Mouse (Mus musculus) adipocyte (in vitro differentiated cells): Measurements from ENCODE around the gene Dlst.

Source experiments
- DNase-seq: peaks from one replicate; pipeline ENCODE4 v3.0.0-alpha.2; 2016; ENCODE audit warnings: low spot score

The Dlst gene

DNA sequence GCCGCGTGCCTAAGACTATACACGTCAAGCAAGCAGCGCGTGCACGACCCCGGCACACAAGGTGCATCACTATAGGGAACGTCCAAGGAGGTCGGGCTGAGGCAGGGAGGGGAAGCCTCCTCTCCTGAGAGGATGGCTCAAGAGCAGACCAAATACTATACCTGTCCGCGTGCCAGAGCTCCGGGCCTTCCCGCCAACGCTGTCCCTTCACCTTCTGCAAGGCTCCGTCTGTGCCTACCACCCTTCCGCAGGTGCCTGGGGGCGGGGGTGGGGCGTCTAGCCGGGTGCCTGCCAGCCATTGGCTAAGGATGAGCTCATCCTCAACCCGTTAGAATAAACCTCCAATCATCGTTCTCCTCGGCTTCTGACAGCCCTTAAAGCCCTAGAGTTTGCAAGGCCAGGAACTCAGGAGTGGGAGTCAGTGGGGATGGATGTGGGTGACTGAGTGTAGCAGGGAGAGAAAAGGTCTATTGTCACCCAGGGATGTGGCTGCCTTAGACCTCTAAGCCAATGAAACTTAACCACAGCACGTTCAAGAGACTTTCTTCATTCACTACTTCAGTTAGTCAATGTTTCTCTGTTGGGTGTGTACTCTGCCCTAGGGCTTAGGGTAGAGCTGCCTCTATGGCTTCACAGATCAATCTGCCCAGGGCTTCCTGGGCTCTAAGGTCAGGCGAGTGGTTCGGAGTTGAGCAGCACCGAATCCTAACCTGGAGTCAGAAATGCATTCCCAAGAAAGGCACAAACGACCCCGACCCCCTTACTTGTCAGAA lies 40.6 kb downstream of the Dlst start, which contains the start of gene Rps6kl1:
TSS of gene Rps6kl1 (minus strand) at position 263 of the 773 bp plus-strand sequence.
- no peak for DNase-seq

DNA sequence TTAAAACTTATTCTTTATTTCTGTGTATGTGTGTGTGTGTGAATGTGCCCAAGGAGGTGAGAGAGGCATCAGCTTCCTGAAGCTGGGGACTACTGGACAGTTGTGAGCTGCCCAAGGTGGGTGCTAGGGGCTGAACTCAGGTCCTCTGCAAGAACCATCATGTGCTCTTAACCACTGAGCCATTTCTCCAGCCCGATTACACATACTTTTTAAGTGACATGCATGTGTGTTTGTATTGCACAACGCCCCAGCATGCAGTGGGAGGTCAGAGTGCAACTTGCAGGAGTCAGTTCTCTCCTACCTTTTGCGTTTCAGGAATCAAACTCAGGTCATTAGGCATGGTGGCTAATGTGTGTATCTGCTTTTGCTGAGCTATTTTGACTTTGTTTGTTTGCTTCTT lies 42.4 kb downstream of the Dlst start:
- DNase-seq = no peak

DNA sequence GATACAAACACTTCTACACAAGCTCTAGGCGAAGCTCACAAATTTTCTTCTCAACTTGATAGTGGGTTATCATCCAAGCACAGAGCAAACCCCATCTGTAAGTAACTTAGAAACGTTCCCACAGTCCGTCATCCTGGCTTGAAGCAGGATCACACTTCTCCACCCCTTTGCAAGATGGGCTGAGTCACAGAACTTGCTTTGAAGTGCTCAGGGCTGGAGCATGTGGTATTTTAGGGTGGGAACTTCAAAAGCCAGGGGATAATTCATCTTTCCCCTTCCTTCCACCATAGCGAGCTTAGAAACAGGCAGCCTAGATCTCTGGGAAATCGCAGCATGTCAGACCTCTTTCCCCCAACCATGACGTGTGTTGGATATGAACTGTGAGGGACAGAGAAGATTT lies 45.7 kb downstream of the Dlst start:
- DNase-seq = no peak

DNA sequence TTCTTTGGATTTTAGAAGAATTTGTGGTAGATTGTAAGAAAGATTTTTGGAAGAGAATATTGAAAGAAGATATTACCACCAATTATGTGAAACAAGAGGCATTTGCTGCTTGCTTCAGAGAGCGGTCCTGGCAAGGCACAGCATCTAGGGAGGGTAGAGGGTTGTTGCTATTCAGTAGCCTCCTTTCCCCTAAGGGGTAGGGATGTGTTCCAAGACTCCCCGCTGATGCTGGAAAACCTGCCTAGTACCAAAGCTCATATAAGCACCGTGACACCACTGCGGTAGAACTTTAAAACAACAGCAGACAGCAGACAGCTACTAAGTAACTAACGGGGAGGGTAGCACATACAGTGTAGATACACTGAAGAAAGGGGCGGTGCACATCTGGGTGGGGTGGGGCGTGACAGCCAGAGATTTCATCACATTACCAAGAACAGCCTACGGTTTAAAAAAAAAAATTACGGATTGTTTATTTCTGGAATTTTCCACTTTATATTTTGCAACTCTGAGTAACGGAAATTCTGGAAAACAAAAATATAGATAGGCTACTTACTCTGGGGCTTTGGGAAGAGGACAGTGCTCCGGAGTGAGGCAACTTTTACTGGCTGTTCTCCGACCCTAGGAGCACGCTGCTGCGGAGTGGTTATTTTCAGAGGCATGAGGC lies 47.3 kb downstream of the Dlst start:
- no peak for DNase-seq

DNA sequence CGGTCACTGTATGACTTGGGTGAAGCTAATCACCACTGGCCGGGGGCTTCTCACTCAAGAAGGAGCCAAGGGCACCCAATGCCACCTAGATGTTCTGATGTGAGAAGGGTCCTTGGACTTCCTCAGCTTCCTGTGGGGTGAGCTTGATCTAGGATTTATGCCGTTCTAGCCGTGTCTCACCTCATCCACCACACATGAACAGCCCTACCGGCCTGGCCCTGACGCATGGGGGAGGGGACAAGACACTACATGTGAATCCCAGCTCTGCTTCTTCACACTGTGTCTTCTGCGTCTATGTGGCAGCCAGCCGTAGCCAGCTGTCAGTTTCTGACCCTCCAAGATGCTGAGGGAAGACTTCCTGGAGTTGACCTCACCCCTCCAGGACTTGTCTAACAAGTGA lies 48.2 kb downstream of the Dlst start:
- DNase-seq = no peak

DNA sequence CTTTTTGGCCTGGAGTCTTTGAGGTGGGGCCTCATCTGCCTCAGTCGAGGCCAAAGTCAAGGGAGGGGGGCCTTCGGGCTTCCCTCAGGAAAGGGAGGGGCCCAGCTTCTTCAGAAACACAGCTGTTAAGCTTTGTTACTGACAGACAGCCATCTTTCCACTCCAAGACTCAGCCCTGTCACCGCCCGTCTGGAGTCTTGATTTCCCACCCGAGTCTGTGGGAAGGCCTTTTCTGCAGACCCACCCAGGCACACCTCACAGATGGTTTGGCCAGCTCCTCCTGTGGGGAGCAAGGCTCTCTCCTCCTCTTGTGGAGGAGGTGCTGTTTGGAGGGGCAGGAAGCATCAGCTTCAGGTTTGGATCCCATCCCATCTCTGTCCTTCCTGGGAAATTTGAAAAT lies 49.0 kb downstream of the Dlst start:
- no peak for DNase-seq

DNA sequence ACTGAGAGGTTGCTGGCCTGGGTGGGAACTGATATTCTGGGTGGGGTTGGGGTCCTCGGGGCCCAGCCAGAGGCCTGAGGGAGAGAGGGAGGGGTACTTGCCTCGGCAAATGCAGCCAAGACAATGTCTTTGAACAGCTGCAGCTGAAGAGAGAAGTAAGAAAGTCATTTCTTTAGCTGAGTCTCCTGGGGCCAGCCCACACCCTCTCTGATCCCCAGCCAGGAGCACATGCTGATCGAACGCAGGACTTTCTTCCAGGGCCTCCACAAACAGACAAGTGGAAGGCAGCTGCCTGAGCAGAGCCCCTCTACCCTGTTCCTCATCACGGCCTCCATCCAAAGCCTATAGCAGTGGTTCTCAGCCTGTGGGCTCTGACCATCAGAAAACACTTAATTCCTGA lies 54.4 kb downstream of the Dlst start:
- DNase-seq = no peak

DNA sequence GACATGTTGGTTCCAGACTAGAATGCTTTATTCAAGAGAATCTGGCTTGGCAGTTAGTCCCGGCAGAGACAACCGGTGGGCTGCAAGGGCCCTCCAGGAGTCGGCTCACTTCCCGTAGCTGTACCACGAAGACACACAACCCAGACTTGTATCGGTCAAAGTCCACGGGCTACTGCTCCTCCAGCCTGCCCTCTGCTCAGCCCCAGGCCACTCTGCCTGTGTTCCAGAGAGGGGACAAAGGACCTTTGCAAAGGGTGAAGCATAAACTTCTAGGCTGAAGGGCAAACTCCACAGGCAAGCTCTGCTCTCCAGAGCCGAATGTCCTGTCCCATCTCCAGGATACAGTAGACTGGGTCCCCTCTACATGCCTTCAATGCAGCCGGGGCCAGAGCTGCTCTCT lies 56.0 kb downstream of the Dlst start:
- DNase-seq = no peak

DNA sequence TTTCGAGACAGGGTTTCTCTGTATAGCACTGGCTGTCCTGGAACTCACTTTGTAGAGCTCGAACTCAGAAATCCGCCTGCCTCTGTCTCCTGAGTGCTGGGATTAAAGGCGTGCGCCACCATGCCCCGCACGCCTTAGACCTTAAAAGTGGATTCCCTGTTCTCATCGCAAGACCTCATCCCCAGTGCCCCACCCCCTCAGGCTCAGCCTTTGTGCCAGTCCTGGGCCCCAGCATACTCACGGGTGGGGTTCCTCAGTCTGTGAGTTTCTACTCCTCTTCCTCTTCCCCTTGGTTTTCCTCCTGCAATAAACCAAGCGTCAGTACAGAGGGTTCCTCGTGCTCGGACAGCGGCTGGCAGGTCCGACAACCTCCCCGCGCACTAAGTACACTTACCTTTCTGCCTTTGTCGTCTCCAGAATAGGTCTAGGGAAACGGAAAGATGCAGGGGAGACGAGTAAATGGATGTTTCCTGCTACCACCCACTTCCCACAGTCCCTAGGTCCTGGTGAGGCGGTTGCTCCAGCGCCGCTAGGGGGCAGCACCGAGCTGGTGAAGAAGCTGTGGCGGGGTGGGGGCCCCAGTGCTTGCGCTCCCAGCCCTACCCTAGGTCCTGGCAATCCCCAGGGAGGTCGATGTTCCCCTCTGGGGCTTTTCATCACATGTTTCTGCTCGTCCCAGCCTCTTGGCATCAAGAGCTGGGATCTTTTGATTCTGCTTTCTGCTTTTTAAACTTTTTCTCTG lies 58.7 kb downstream of the Dlst start:
- peak; percentile 74 for DNase-seq

DNA sequence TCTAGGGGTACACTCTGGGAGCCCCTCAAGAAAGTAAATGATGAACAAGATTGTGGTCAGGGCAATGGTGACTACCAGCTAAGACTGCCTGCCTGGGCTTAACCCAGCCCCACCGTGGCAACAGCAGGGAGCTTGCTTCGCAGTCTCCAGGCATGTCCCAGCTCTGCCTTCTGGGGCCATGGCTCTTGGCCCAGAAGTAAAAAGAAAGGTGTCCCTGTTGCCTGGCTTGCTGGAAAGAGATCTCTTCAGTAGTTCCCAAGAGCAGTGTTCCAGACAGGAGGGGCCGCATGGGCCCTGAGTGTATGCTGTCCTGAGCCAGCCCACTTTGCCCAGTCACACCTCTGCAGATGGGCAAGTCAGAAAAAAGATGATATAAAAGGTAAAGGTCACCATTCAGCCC lies 59.2 kb downstream of the Dlst start:
- no peak for DNase-seq

DNA sequence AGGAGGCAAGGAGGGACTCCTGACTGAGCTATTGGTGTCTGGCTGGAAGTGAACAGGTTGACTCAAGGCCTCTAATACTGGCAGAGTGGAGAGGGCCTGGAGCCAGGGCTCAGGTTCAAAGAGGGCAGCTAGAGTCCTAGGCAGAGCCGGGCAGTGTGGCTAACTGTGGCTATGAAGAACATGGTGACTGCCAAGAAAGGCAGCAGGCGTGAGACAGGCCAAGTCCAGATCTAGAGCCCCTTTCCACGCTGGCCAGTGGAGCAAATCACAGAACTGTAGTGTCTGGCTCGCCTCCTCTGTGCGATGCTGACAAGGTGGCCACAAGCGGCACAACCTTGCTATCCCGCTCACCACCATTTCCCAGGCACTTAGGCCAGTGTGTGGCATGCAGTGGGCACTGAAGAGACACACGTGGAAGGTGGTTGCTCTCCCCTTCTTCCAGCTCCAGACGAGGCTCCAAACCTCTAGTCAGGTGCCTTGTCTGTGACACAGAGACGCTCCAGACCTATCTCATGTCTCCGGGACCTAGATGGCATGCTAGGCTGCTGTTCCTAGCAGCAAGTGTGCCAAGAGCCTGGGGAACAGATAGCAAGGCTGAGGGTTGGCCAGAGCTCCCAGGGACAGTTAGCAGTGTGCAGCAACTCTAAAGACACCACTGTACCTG lies 59.8 kb downstream of the Dlst start:
- peak; percentile 25 for DNase-seq

DNA sequence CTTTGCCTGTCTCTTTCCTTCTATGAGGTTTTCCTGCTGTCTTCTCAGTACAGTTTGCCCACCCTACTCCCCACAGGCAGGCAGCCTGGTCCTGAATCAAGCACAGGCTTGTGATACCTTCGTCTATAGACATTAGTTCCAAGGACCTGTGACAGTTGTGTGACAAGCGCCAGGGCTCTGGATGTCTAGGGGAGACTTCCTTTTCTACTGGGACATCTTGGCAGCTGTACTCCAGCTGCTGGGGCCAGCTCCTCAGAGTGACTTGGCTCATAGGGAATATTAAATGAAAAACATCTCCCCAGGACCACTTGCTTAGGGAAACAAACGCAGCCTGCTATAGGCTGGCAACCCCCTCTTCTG lies 60.3 kb downstream of the Dlst start:
- no peak for DNase-seq

DNA sequence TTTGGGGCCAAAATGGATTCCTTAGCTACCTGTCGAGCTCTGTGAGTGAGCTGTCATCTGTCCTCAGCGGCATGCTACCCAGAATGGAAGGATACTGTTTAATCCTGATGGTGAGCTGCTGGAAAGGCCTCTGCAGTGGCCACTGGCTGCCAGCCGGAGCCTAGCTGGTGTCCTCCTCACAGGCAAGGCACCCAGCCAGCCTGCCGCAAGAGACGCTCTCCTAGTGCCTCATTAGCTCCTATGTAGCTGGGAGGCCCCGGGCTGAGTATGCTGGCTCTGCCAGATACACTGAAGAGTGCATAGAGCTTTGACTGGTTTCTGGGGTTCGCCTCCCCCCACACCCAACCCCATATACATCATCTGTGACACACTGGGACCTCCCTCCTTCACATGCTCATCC lies 63.4 kb downstream of the Dlst start:
- peak; percentile 37 for DNase-seq

DNA sequence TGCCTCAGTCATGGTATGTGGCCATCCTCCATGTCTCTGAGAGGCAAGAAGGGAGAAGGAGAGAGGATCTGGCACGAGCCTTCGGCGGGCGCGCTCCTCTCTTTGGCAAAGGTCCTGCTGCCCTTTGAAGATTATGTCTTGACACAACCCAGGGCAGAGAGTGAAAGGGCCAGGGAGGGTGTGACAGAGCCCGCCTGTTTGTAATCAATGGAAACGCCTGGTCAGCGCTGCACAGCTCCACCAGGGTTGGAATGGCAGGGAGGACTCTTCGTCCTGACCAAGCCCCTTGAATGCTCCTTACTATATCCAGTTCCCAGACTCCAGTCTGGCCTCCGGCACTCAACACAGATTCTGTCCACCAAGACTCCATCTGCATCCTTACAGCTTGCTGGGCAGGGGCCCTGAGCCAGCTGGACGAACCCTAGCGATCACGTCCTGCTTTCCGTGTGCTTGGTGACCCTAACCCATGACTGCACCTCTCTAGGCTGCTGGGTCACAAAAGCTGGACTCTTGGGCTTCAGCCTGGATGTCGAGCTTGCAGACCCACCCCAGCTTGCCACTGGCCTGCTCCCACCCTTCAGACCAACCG lies 64.5 kb downstream of the Dlst start:
- DNase-seq = no peak

DNA sequence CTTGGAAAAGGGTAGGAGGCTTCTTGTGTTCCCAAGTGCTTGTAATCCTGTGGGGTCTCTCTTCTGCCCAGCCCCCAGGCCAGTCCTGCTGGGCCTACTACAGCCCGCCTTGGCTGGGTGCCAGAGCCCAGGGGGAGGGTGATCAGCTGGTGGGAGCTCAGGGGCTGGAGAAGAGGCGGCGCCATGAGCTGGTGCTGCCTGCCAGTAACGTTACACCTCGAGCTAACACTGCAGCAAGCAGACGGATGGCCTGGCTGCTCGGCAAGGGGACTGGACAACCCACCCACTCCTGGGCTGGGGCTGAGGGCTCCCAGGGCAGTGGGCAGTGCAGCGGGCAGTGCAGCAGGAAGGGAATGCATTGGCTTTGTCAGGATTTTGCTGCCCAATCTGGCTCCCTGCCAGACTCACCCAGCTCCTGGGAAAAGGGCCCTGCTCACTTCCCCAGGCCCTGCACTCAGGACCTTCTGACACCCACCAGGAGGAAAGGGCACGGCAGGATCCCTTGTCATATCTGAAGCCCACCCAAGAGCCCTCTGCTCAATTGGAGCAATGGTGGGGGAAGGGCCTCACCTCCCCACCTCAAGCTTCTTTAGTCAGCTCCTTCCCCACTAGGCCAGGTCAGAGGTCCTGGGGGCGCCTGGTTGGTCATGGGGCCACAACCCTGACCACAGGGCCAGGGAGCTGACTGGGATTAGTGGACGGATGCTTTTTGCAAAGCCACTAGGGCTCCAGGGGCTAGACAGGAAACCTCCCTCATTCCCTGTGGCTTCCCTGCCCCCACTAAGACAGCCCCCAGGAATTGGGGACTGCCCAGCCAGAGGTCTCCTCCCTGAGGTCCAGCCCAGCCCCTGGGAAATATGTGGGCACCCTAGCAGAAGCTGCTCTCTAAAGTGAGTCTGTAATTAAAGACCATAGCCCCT lies 65.6 kb downstream of the Dlst start:
- no peak for DNase-seq

DNA sequence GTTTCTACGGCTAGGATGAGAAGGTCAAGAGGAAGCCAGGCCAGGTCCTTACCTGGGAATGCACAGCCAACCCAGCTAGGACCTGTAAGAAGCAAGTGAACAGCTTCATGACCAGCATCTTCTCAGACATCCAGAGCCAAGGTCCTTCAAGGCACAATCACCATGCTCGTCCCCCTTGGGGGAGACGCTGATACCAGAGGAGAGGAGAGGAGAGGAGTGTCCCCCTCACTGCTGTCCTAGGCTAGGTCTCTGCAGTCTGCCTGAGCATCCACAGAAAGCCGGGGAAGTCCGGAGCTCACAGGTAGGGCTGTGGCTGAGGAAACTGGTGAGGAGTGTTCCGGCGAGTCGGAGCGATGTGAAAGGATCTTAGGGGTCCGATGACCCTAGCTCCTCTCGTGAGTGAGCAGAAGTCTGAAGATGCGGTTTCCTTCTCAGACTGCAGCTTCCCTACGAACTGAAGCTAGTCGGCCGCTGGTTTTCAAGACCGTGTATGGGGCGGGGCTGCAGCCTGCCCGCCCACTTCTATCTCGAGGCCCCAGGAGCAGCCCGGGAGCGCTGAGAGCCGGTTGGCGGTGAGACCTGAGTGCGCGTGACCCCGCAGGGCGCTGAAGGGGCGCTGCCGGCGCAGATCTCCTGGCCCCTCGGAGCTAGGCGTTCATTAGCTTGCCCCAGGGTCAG lies 66.4 kb downstream of the Dlst start:
- DNase-seq = no peak

DNA sequence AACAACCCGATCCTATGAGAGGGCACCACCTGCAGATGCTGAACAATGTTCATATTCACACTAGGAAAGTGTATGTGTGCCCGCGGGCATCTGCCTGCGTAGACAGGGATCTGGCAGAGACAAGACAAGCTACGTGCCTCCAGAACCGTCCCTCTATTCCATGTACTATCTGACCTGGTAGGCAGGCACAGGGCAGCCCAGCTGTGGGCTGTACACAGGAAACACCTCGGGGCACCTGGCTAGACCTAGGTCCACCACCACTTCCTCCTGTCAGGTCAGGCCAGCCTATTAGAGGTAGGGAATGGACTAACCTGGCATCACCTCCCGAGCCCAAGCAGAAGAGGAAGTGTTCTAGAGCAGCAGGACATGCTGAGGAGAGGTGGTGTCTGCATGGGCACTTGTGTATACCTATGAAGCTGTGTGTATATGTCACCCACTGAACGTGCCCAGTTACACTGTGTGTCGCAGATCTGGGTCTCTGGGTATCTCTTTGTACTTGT lies 67.2 kb downstream of the Dlst start, which contains the start of gene Pgf:
TSS of gene Pgf (minus strand) at position 51 of the 500 bp plus-strand sequence.
- no peak for DNase-seq

DNA sequence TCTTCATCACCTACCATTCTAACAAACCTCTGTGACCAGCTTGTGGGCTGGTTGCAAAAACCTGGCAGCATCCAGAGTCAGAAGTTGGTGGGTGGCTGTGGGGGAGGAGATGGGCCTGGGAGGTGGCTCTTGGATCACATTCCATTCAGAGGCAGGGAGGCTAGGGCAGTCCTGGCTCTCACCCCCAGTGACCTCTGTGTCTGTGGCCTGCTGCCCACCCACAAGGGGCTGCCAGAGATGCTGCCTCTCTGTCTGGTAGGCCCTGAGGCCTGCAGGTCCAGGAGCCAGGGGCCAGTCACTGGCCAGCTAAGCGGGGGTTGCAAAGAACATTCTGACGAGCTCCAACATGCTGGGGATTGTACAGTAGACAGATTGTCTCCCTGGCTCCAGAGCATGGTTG lies 67.7 kb downstream of the Dlst start:
- no peak for DNase-seq

DNA sequence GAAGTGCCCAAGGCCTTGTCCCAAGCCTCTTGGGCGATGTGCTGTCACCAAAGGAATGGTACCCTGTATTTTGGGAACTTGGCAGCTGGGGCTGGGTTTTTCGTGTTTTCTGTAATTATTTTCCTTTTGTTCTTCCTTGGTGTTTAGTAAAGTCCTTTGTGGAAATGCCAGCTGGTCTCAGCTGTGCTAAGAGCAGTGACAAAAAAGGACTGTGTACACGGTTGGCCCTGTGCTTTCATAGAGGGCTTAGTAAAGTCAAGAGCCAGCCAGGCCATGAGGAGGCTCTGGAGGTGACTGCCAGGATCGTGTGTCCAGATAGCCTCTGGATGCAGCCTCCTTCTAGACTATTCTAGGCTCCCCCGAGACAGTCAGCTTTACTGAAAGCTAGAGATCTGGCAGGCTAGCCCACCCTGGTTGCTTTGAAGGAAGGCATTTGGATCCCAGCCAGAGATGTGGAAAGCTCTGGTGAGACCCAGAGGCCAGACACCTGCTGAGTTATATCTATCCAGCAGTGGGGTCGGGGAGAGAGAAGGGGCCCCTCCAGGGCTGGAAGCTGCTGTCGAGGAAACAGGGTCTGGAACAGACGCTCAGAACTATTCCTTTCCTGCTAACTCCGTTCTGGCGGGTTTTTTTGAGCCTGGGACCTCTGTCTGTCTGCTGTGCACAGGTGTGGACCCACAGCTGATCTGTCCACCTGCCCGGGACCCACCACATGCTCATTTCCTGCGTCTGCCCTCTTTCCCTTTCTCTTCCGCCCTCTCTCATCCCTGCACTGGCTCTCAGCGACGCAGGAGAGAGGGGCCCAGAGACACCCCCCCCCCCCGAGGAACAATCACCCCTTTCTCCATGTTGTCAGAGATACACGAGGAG lies 71.1 kb downstream of the Dlst start:
- no peak for DNase-seq

DNA sequence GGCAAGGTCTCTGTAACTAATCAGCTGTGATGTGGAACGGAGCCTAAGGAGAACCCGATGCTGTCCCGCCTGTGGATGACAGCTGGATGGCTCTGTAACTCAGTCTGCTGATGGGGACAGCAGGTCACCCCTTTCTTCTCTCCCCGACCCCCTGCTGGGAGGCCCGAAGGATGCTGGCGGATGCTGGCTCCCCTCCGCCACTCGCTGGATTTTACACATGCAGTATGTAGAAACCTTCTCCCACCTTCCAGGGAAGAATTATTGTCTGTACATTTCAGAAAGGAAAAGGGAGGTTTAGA lies 71.7 kb downstream of the Dlst start:
- no peak for DNase-seq
